Comparison of ENCODE assay signal across 19 mouse cellular contexts in genomic region chr7:37565371-37565770, GRCm38 (mm10).
DNase-seq lines count a peak whose midpoint lies in the region; ATAC-seq lines count a peak whose summit lies in the region.
"Had no signal": no experiment of that assay in that cellular context is flagged by ENCODE, and none has a peak within 500 bp of the region (broad histone marks: within the 10 kb centered on the region; RNA-seq: fewer than 3 reads in every experiment).

No protein-coding gene starts in this region.

- ATAC-seq in lung, embryonic 16.5 days (ENCODE audit: low read depth), result no peak
- no peak for ATAC-seq in midbrain, embryonic 11.5 days (ENCODE audit: low FRiP score)
- no peak for ATAC-seq in stomach, embryonic 15.5 days (ENCODE audit: insufficient read depth, low FRiP score, low read depth)
- ATAC-seq: intestine, postnatal 0 days had no signal

- WGBS in lung, embryonic 16.5 days, result 56% methylated on average over 8 of the region's 8 CpGs
- 48% methylated on average over 8 of the region's 8 CpGs for WGBS in hindbrain, embryonic 10.5 days
- WGBS in midbrain, embryonic 11.5 days, result 36% methylated on average over 8 of the region's 8 CpGs
- 74% methylated on average over 8 of the region's 8 CpGs for whole genome bisulfite sequencing in stomach, embryonic 15.5 days

- peak overlapping the region; percentile 80 for H3K27ac ChIP-seq in lung, embryonic 16.5 days (ENCODE audit: low read length)
- peak overlapping the region; percentile 83 for H3K27ac ChIP-seq in hindbrain, embryonic 10.5 days
- H3K27ac ChIP-seq in midbrain, embryonic 11.5 days (ENCODE audit: low read depth, low read length), result peak overlapping the region; percentile 65
- H3K27ac ChIP-seq in stomach, embryonic 15.5 days, result 0 out of 2 replicates have a peak overlapping the region, but pooled peaks have one; percentile 37
- H3K27ac ChIP-seq: embryonic facial prominence, embryonic 15.5 days; liver, embryonic 14.5 days; macrophage had no signal

- intact Hi-C loops in left cerebral cortex, postnatal 14 days (cut with DNase I), result no loop called here

- H3K9ac ChIP-seq in lung, embryonic 16.5 days (ENCODE audit: low read length), result no peak overlapping the region; the same call in 1 of the 2 replicates
- H3K9ac ChIP-seq in midbrain, embryonic 11.5 days (ENCODE audit: low read length), result peak overlapping the region; percentile 33; the same call in 1 of the 2 replicates
- no peak overlapping the region for H3K9ac ChIP-seq in stomach, embryonic 15.5 days
- H3K9ac ChIP-seq: embryonic facial prominence, embryonic 15.5 days; liver, embryonic 14.5 days had no signal

- no peak overlapping the region for H3K4me3 ChIP-seq in lung, embryonic 16.5 days (ENCODE audit: low read length)
- 0 out of 2 replicates have a peak overlapping the region, but pooled peaks have one; percentile 2 for H3K4me3 ChIP-seq in hindbrain, embryonic 10.5 days
- no peak overlapping the region for H3K4me3 ChIP-seq in midbrain, embryonic 11.5 days (ENCODE audit: low read depth, low read length)
- no peak overlapping the region for H3K4me3 ChIP-seq in stomach, embryonic 15.5 days (replicated peaks)

- no peak for DNase-seq in lung, postnatal 10 days
- no peak for DNase-seq in hindbrain, embryonic 10.5 days (ENCODE audit: low spot score)
- peak; percentile 90 for DNase-seq in midbrain, embryonic 11.5 days (ENCODE audit: low spot score, missing footprints)
- DNase-seq in left cerebral cortex, postnatal 14 days (ENCODE audit: low spot score in 2 of 2), result no peak
- DNase-seq in urinary bladder, adult 18-20 months (ENCODE audit: low spot score in 2 of 2), result no peak
- no peak for DNase-seq in layer of hippocampus, adult 11-12 months (ENCODE audit: low spot score)
- DNase-seq: adrenal gland, adult 8-10 months; cerebellum, adult 11-12 months; gastrocnemius, postnatal 25 days; kidney, postnatal 36 days; right cerebral cortex, postnatal 25 days had no signal

- peak overlapping the region; percentile 47 for H3K4me2 ChIP-seq in lung, embryonic 16.5 days (ENCODE audit: low read depth, low read length)
- H3K4me2 ChIP-seq in midbrain, embryonic 11.5 days, result peak overlapping the region; percentile 24; the same call in 1 of the 2 replicates
- H3K4me2 ChIP-seq in stomach, embryonic 15.5 days, result no peak overlapping the region
- H3K4me2 ChIP-seq: heart, embryonic 11.5 days had no signal

- H3K4me1 ChIP-seq in lung, embryonic 16.5 days (replicated peaks; ENCODE audit: control insufficient read depth, insufficient read depth, low read length), result peaks cover 30% of the 10 kb centered on the region
- peaks cover 88% of the 10 kb centered on the region for H3K4me1 ChIP-seq in hindbrain, embryonic 10.5 days (replicated peaks)
- H3K4me1 ChIP-seq in midbrain, embryonic 11.5 days (ENCODE audit: control insufficient read depth, insufficient read depth, low read length), result peaks cover 51% of the 10 kb centered on the region
- H3K4me1 ChIP-seq in stomach, embryonic 15.5 days, result peaks cover 8% of the 10 kb centered on the region

- H3K27me3 ChIP-seq in lung, embryonic 16.5 days (ENCODE audit: control insufficient read depth, insufficient read depth, low read depth, low read length), result no peaks in the 10 kb centered on the region
- peaks cover 9% of the 10 kb centered on the region; the same call in 1 of the 2 replicates for H3K27me3 ChIP-seq in hindbrain, embryonic 10.5 days (ENCODE audit: insufficient read depth, poor library complexity, severe bottlenecking)
- H3K27me3 ChIP-seq in midbrain, embryonic 11.5 days (ENCODE audit: control insufficient read depth, insufficient read depth, low read length), result no peaks in the 10 kb centered on the region
- no peaks in the 10 kb centered on the region for H3K27me3 ChIP-seq in stomach, embryonic 15.5 days (replicated peaks)
- H3K27me3 ChIP-seq: embryonic facial prominence, embryonic 15.5 days had no signal

- no peaks in the 10 kb centered on the region for H3K36me3 ChIP-seq in lung, embryonic 16.5 days (ENCODE audit: control insufficient read depth, insufficient read depth, low read length)
- peaks cover 31% of the 10 kb centered on the region for H3K36me3 ChIP-seq in hindbrain, embryonic 10.5 days
- H3K36me3 ChIP-seq in midbrain, embryonic 11.5 days (ENCODE audit: control insufficient read depth, insufficient read depth, low read length), result 0 out of 2 replicates have a peak, but pooled peaks cover 2% of the 10 kb centered on the region
- no peaks in the 10 kb centered on the region for H3K36me3 ChIP-seq in stomach, embryonic 15.5 days
- H3K36me3 ChIP-seq: embryonic facial prominence, embryonic 15.5 days; G1E had no signal

- no peaks in the 10 kb centered on the region for H3K9me3 ChIP-seq in lung, embryonic 16.5 days (ENCODE audit: control insufficient read depth, low read length)
- H3K9me3 ChIP-seq in hindbrain, embryonic 10.5 days, result no peaks in the 10 kb centered on the region
- no peaks in the 10 kb centered on the region for H3K9me3 ChIP-seq in midbrain, embryonic 11.5 days (ENCODE audit: control insufficient read depth, low read length)
- H3K9me3 ChIP-seq in stomach, embryonic 15.5 days, result no peaks in the 10 kb centered on the region
- H3K9me3 ChIP-seq: embryonic facial prominence, embryonic 15.5 days had no signal
